Mouse (Mus musculus): ENCODE results near the gene Rasa3. TPM values are rescaled to one million over a fixed set of nuclear protein-coding genes. Genes with fewer than 3 reads are reported as not detected.

The Rasa3 gene
- 26.8 and 27.1 TPM in 2 replicates for polyA plus RNA-seq (2015; fragmentation: Nextera tagmentation; extraction: Ambion mirVana)

- Histone ChIP-seq H3K9ac (replicated peaks; ENCODE audit: low read depth, low read length) (peak within 1 kb of the TSS; percentile 67), H3K4me3 (replicated peaks; ENCODE audit: low read length) (peak within 1 kb of the TSS; percentile 91), H3K4me1 (replicated peaks; ENCODE audit: control insufficient read depth, insufficient read depth, low read length) (peaks cover 21% of the 10 kb centered on the region), H3K27me3 (replicated peaks; ENCODE audit: control insufficient read depth, insufficient read depth, low read length) (no peaks in the 10 kb centered on the region), H3K27ac (ENCODE audit: low read length) (peak within 1 kb of the TSS; percentile 87), H3K4me2 (ENCODE audit: low read length) (peak within 1 kb of the TSS; percentile 79), H3K36me3 (ENCODE audit: control insufficient read depth, insufficient read depth) (no peaks in the 10 kb centered on the region), H3K9me3 (ENCODE audit: control insufficient read depth, low read length) (no peaks in the 10 kb centered on the region)
- under 1% methylated on average over 32 of the region's 42 CpGs for WGBS
- peak; percentile 99 for ATAC-seq
Observed at GRCm38 (mm10) chr8:13677413-13677883, at the start of gene Rasa3. Gene Rasa3, minus strand, starts transcription at chr8:13677603.

- H3K9me3 ChIP-seq (ENCODE audit: control insufficient read depth, low read length) = no peaks in the 10 kb centered on the region
- H3K4me2 ChIP-seq (ENCODE audit: low read length) = no peak overlapping the region
- no peaks in the 10 kb centered on the region for H3K36me3 ChIP-seq (ENCODE audit: control insufficient read depth, insufficient read depth)
- no peak for ATAC-seq
- no peak overlapping the region for H3K4me3 ChIP-seq (replicated peaks; ENCODE audit: low read length)
- no peak overlapping the region for H3K27ac ChIP-seq (ENCODE audit: low read length)
- H3K4me1 ChIP-seq (replicated peaks; ENCODE audit: control insufficient read depth, insufficient read depth, low read length) = no peaks in the 10 kb centered on the region
- H3K9ac ChIP-seq (replicated peaks; ENCODE audit: low read depth, low read length) = no peak overlapping the region
- H3K27me3 ChIP-seq (replicated peaks; ENCODE audit: control insufficient read depth, insufficient read depth, low read length) = no peaks in the 10 kb centered on the region
Observed at GRCm38 (mm10) chr8:13725722-13726121, 48.3 kb upstream of the Rasa3 start.

- no peaks in the 10 kb centered on the region for H3K27me3 ChIP-seq (replicated peaks; ENCODE audit: control insufficient read depth, insufficient read depth, low read length)
Observed at GRCm38 (mm10) chr8:13718980-13719379, 41.6 kb upstream of the Rasa3 start.

GRCm38 (mm10) chr8:13708514-13708913, 31.1 kb upstream of the Rasa3 start:
- Histone ChIP-seq H3K27me3 (replicated peaks; ENCODE audit: control insufficient read depth, insufficient read depth, low read length) (no peaks in the 10 kb centered on the region), H3K4me2 (ENCODE audit: low read length) (no peak overlapping the region), H3K4me1 (replicated peaks; ENCODE audit: control insufficient read depth, insufficient read depth, low read length) (peaks cover 8% of the 10 kb centered on the region), H3K9me3 (ENCODE audit: control insufficient read depth, low read length) (no peaks in the 10 kb centered on the region), H3K36me3 (ENCODE audit: control insufficient read depth, insufficient read depth) (no peaks in the 10 kb centered on the region), H3K9ac (replicated peaks; ENCODE audit: low read depth, low read length) (no peak overlapping the region), H3K4me3 (replicated peaks; ENCODE audit: low read length) (no peak overlapping the region), H3K27ac (ENCODE audit: low read length) (no peak overlapping the region)
- 93% methylated on average over 5 of the region's 5 CpGs for WGBS
- no peak for ATAC-seq

More at GRCm38 (mm10) chr8:13718980-13719379, 41.6 kb upstream of the Rasa3 start:
- Histone ChIP-seq H3K36me3 (ENCODE audit: control insufficient read depth, insufficient read depth) (no peaks in the 10 kb centered on the region), H3K4me2 (ENCODE audit: low read length) (no peak overlapping the region), H3K27ac (ENCODE audit: low read length) (no peak overlapping the region), H3K9ac (replicated peaks; ENCODE audit: low read depth, low read length) (no peak overlapping the region), H3K4me3 (replicated peaks; ENCODE audit: low read length) (no peak overlapping the region), H3K4me1 (replicated peaks; ENCODE audit: control insufficient read depth, insufficient read depth, low read length) (no peaks in the 10 kb centered on the region), H3K9me3 (ENCODE audit: control insufficient read depth, low read length) (no peaks in the 10 kb centered on the region)
- WGBS = 91% methylated on average over 8 of the region's 8 CpGs
- ATAC-seq = no peak

- peaks cover 8% of the 10 kb centered on the region for H3K4me1 ChIP-seq (replicated peaks; ENCODE audit: control insufficient read depth, insufficient read depth, low read length)
- H3K27ac ChIP-seq (ENCODE audit: low read length) = no peak overlapping the region
- H3K9ac ChIP-seq (replicated peaks; ENCODE audit: low read depth, low read length) = no peak overlapping the region
- H3K9me3 ChIP-seq (ENCODE audit: control insufficient read depth, low read length) = no peaks in the 10 kb centered on the region
- ATAC-seq = no peak
- no peaks in the 10 kb centered on the region for H3K27me3 ChIP-seq (replicated peaks; ENCODE audit: control insufficient read depth, insufficient read depth, low read length)
- no peaks in the 10 kb centered on the region for H3K36me3 ChIP-seq (ENCODE audit: control insufficient read depth, insufficient read depth)
- H3K4me2 ChIP-seq (ENCODE audit: low read length) = no peak overlapping the region
- 89% methylated on average over 5 of the region's 5 CpGs for WGBS
- H3K4me3 ChIP-seq (replicated peaks; ENCODE audit: low read length) = no peak overlapping the region
Observed at GRCm38 (mm10) chr8:13706918-13707317, 29.5 kb upstream of the Rasa3 start.

- peak within 1 kb of the TSS; percentile 81 for H3K27ac ChIP-seq (ENCODE audit: low read length)
- H3K9me3 ChIP-seq (ENCODE audit: control insufficient read depth, low read length) = no peaks in the 10 kb centered on the region
- ATAC-seq = peak; percentile 100
- H3K36me3 ChIP-seq (ENCODE audit: control insufficient read depth, insufficient read depth) = no peaks in the 10 kb centered on the region
- H3K9ac ChIP-seq (replicated peaks; ENCODE audit: low read depth, low read length) = peak within 1 kb of the TSS; percentile 20; the same call in 1 of the 2 replicates
- H3K4me2 ChIP-seq (ENCODE audit: low read length) = peak within 1 kb of the TSS; percentile 41
- no peaks in the 10 kb centered on the region for H3K27me3 ChIP-seq (replicated peaks; ENCODE audit: control insufficient read depth, insufficient read depth, low read length)
- WGBS = 0% methylated on average over 5 of the region's 5 CpGs
- H3K4me3 ChIP-seq (replicated peaks; ENCODE audit: low read length) = peak within 1 kb of the TSS; percentile 10; the same call in 1 of the 2 replicates
- H3K4me1 ChIP-seq (replicated peaks; ENCODE audit: control insufficient read depth, insufficient read depth, low read length) = peaks cover 8% of the 10 kb centered on the region
Observed at GRCm38 (mm10) chr8:13705668-13706067, 28.3 kb upstream of the Rasa3 start, which contains the start of gene Cfap97d2. Gene Cfap97d2, plus strand, starts transcription at chr8:13705889.

- Histone ChIP-seq H3K27me3 (replicated peaks; ENCODE audit: control insufficient read depth, insufficient read depth, low read length) (no peaks in the 10 kb centered on the region), H3K4me1 (replicated peaks; ENCODE audit: control insufficient read depth, insufficient read depth, low read length) (peaks cover 8% of the 10 kb centered on the region), H3K9me3 (ENCODE audit: control insufficient read depth, low read length) (no peaks in the 10 kb centered on the region), H3K4me3 (replicated peaks; ENCODE audit: low read length) (no peak overlapping the region), H3K27ac (ENCODE audit: low read length) (no peak overlapping the region), H3K9ac (replicated peaks; ENCODE audit: low read depth, low read length) (no peak overlapping the region), H3K36me3 (ENCODE audit: control insufficient read depth, insufficient read depth) (no peaks in the 10 kb centered on the region), H3K4me2 (ENCODE audit: low read length) (no peak overlapping the region)
- no peak for ATAC-seq
- 96% methylated on average over 4 of the region's 4 CpGs for WGBS
Observed at GRCm38 (mm10) chr8:13704301-13704700, 26.9 kb upstream of the Rasa3 start.

- Histone ChIP-seq H3K27ac (ENCODE audit: low read length) (no peak overlapping the region), H3K27me3 (replicated peaks; ENCODE audit: control insufficient read depth, insufficient read depth, low read length) (no peaks in the 10 kb centered on the region), H3K4me2 (ENCODE audit: low read length) (no peak overlapping the region), H3K4me1 (replicated peaks; ENCODE audit: control insufficient read depth, insufficient read depth, low read length) (peaks cover 8% of the 10 kb centered on the region), H3K36me3 (ENCODE audit: control insufficient read depth, insufficient read depth) (no peaks in the 10 kb centered on the region), H3K9ac (replicated peaks; ENCODE audit: low read depth, low read length) (no peak overlapping the region), H3K4me3 (replicated peaks; ENCODE audit: low read length) (no peak overlapping the region), H3K9me3 (ENCODE audit: control insufficient read depth, low read length) (no peaks in the 10 kb centered on the region)
- ATAC-seq = no peak
- 99% methylated on average over 6 of the region's 6 CpGs for WGBS
Observed at GRCm38 (mm10) chr8:13703756-13704155, 26.4 kb upstream of the Rasa3 start.

GRCm38 (mm10) chr8:13702755-13703154, 25.4 kb upstream of the Rasa3 start:
- no peak overlapping the region for H3K4me3 ChIP-seq (replicated peaks; ENCODE audit: low read length)
- no peak for ATAC-seq
- WGBS = 64% methylated on average over 4 of the region's 4 CpGs
- H3K4me2 ChIP-seq (ENCODE audit: low read length) = no peak overlapping the region
- no peaks in the 10 kb centered on the region for H3K27me3 ChIP-seq (replicated peaks; ENCODE audit: control insufficient read depth, insufficient read depth, low read length)
- H3K36me3 ChIP-seq (ENCODE audit: control insufficient read depth, insufficient read depth) = no peaks in the 10 kb centered on the region
- no peaks in the 10 kb centered on the region for H3K9me3 ChIP-seq (ENCODE audit: control insufficient read depth, low read length)
- no peak overlapping the region for H3K9ac ChIP-seq (replicated peaks; ENCODE audit: low read depth, low read length)
- H3K4me1 ChIP-seq (replicated peaks; ENCODE audit: control insufficient read depth, insufficient read depth, low read length) = peaks cover 8% of the 10 kb centered on the region
- H3K27ac ChIP-seq (ENCODE audit: low read length) = no peak overlapping the region
